Mouse (Mus musculus) adrenal gland, adult 18-20 months (tissue): ENCODE measurements around the gene Tdpoz1. TPM values are rescaled to one million over a fixed set of nuclear protein-coding genes. Genes with fewer than 3 reads are reported as not detected.
"Not testable (repeated sequence)": the region's sequence is repeated elsewhere in the genome, so short reads cannot be mapped to it uniquely, and the experiment has no call there.

Experiments used
- DNase-seq, 2 experiments: peaks; one replicate each; pipeline ENCODE4 v3.0.0; 2021 to 2022; ENCODE audit warnings: low spot score in 2 of 2
- long read RNA-seq, 2 experiments: library from polyadenylated mRNA; stranded (forward); transcript quantifications; one replicate each; pipeline ENCODE4 v2.0.0; 2021
- total RNA-seq, 2 experiments: library from RNA; stranded (reverse); gene quantifications; 1 replicate in 1 of 2; 2 replicates in 1 of 2; pipeline ENCODE4 v1.2.3; 2021

Gene Tdpoz1
- not detected for total RNA-seq
- long read RNA-seq, experiment 1: 0 reads
- long read RNA-seq, experiment 2: 0 reads

DNA sequence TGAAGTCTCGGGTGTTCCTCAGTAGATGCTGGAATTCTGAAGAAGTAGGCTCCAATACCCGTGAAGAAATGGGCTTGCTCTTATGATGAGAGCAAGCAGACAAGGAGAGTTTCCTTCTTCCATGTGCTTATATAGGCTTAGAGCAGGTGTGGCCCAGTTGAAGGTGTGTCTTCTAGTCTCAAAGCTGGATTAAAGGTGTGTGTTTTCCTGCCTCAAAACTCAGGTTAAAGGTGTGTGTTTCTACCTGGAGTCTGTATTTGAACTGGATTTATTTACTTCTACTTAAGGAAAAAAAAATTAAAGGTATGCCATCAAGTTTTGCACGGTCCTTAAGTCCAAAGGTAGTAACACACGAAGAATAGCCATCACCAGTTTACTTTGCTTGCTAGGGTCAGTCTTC, at the start of gene Tdpoz1:
Gene Tdpoz1, minus strand, starts transcription at position 101 of the 400 bp plus-strand sequence.
- not testable (repeated sequence) for DNase-seq

DNA sequence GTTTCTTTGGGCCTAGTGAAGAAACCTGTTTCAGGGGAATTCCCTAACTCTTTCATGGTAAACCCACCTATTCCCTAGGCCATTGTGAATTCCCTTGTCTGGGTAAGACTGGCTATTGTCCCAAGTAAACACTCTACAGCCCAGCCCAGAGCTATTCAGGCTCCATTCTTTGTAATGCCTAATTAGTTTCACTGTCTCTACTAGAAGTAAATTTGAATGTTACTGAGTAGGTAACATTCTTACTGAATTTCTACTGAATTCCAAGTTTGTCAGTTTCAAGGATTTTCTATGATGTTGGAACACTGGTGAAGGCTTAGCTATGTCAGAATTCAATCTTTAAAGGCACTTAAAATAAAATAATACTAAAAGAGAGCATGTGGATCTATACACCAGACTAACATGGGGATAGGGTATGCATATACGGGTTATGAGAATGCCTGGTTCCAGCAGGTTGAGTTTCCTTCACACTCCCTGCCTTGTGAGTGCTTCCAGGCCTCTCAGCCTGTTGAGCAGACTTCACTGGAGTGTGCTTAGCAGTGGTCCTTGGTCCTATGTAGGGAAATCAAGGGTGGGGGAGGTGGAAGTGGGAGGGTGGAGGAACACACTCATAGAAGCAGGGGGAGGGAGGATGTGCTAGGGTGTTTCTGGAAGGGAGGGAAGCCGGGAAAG, 33.0 kb upstream of the Tdpoz1 start:
- not testable (repeated sequence) for DNase-seq

- DNase-seq: not testable (repeated sequence)
Observed at GRCm38 (mm10) chr3:93692970-93693369, 16.9 kb upstream of the Tdpoz1 start, which contains the start of gene Gm37596. Gene Gm37596, minus strand, starts transcription at chr3:93693070.

DNA sequence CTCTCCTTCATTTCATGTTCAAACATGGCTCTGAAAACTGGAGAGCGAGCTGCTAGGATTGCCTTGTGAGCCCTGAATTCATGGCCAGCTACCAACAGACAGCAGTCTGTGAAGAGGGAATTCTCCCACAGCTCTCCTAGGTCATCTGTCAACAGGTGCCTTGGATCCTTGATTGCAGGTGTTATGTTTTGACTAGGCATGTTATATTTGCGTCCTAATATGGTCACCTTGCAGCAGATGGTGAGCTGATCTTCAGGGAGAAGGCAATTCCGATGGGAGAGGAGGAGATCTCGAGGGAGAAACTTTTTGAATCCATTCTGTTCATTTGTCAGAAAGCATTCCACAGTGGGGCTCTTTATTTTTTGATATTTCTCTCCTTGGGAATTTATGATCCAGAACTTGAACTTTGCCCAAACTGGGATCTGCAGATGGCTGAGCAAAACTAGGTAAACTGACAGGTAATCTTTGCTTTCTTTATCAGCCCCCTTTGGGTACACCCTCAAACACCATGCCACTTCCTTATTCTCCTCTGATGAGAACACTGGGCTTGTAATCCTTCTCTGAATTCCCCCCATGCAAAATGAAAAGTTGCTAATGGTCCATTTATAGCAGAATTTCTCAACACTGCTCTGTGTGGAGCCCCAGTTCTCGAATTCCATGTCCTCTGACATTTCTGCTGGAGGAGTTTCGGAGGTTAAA, 5.2 kb downstream of the Tdpoz1 start:
- DNase-seq: not testable (repeated sequence)

DNA sequence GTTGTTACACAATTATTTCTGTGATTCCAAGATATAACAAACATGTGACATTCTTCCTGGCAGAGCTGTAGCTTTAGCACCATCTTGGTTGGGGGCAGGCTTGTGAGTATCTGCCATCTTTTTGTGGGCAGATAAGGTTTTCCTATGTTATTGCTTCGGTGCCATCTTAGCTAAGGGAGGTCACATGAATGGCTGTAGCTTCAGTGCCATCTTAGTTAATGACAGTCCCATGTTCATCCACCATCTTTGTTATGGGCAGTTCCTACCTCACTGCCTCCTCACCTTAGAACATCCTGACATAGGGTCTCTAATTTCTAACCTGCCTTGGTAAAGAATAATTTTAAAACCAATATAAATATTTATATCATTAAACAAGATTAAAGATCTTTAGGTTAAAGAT, 21.9 kb downstream of the Tdpoz1 start:
- DNase-seq: no peak

DNA sequence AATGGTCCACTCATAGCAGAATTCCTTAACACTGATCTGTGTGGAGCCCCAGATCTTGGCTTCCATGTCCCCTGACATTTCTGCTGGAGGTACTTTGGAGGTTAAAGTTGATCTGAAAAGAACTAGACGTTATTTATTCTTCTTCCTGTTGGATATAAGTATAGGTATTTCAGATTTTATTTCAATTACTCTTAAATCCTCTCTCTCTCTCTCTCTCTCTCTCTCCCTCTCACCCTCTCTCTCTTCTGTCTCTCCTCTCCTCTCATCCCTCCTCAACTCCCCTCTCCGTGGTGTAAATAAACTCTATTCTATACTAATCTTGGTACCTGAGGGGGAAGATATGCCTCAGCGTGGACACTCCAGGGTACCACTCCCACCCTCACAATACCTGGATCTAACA, 23.5 kb downstream of the Tdpoz1 start, which contains the start of gene Tdpoz2:
Gene Tdpoz2, minus strand, starts transcription at position 101 of the 400 bp plus-strand sequence.
- DNase-seq: no peak

DNA sequence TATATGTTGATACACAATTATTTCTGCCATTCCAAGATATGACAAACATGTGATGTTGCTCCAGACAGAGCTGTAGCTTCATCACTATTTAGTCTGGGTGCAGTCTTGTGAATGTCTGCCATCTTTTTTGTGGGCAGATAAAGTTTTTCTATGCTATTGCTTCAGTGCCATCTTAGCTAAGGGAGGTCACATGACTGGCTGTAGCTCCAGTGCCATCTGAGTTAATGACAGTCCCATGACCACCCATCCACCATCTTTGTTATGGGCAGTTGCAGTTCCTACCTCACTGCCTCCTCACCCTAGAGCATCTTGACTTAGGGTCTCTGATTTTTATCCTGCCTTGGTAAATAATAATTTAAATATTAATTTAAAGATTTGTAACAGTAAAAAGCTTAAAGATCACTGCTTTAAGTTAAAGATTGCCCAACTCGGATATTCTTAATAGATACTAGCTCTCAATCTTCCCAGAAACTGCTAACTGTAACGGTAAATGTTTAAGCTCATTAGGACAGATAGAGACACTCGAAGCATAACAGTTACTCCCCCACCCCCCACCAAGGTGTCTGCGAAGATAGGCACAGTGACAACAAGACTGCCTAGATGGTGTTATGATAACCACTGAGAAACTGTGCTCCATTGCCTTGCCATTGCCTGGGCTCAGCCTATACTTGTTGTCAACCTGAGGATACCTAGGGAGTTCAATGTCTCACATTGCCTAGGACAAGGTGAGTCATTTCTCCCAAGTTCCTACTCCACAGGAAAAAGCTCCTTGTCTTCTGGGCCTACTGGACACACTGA, 45.0 kb downstream of the Tdpoz1 start:
- DNase-seq: not testable (repeated sequence)

Other genes starting within 250 kb of the Tdpoz1 start
- gene Tchh, start 234.0 kb downstream of the Tdpoz1 start, total RNA-seq: 1 to 10 TPM in 1 of 2 experiments, under 1 TPM in 1; 0.10 to 1.0 TPM
- 1 to 10 TPM in 1 of 2 experiments, not detected in 1; 1.3 TPM for gene Tchhl1, start 207.6 kb downstream of the Tdpoz1 start, total RNA-seq
- gene S100a11, start 155.8 kb downstream of the Tdpoz1 start, total RNA-seq: 100 to 1,000 TPM; 207 to 349 TPM
- 100 to 1,000 TPM; 159 to 177 TPM for gene S100a10, start 121.2 kb downstream of the Tdpoz1 start, total RNA-seq
- gene Tdpoz2, start 23.6 kb downstream of the Tdpoz1 start, total RNA-seq: not detected
- gene Gm37596, start 16.8 kb upstream of the Tdpoz1 start, total RNA-seq: not detected
- not detected for gene Gm5773, start 96.7 kb upstream of the Tdpoz1 start, total RNA-seq
- gene Tdpoz4, start 120.1 kb upstream of the Tdpoz1 start, total RNA-seq: not detected
- gene Tdpoz3, start 149.7 kb upstream of the Tdpoz1 start, total RNA-seq: not detected